Mouse (Mus musculus) hindbrain, embryonic 10.5 days (tissue): ENCODE measurements around the gene Lrrc26. TPM values are rescaled to one million over a fixed set of nuclear protein-coding genes. Genes with fewer than 3 reads are reported as not detected.

Experiments
- DNase-seq: peaks from one replicate; pipeline ENCODE4 v3.0.0-alpha.2; 2017; ENCODE audit warnings: low spot score
- H3K27ac ChIP-seq: fragments of 300-500 bp; sonication (generic); 2 replicates; pipeline ENCODE4 v1.5.1; 2016; ENCODE audit warnings: mild to moderate bottlenecking, moderate library complexity
- H3K27me3 ChIP-seq: fragments of 300-500 bp; sonication (generic); 2 replicates; pipeline ENCODE4 v1.6.1; 2016; ENCODE audit warnings: mild to moderate bottlenecking; ENCODE audit not compliant: poor library complexity, insufficient read depth, severe bottlenecking
- H3K36me3 ChIP-seq: fragments of 300-500 bp; sonication (generic); 2 replicates; pipeline ENCODE4 v1.6.1; 2016; ENCODE audit warnings: mild to moderate bottlenecking, moderate library complexity
- H3K4me1 ChIP-seq: fragments of 300-500 bp; sonication (generic); replicated peaks from 2 replicates; pipeline ENCODE4 v1.6.1; 2016; ENCODE audit warnings: mild to moderate bottlenecking
- H3K4me3 ChIP-seq: fragments of 300-500 bp; sonication (generic); 2 replicates; pipeline ENCODE4 v1.5.1; 2016; ENCODE audit warnings: mild to moderate bottlenecking, moderate library complexity
- H3K9me3 ChIP-seq: fragments of 300-500 bp; sonication (generic); 2 replicates; pipeline ENCODE4 v1.6.1; 2016; ENCODE audit warnings: mild to moderate bottlenecking, moderate library complexity
- WGBS: fragments of 180-500 bp; shearing (Covaris S2); methylation state at CpG from one replicate; pipeline ENCODE4 v1.1.7; 2016; 5-methylcytosine and 5-hydroxymethylcytosine counted together
- polyA plus RNA-seq: library from polyadenylated mRNA; unstranded; fragments of >200 nt; fragmentation: Nextera tagmentation; extraction: Ambion mirVana; gene quantifications from 2 replicates; pipeline ENCODE4 v1.2.1, GENCODE M21; 2016

Gene Lrrc26
- polyA plus RNA-seq, 1 experiment from 2014 or later, result not detected

DNA sequence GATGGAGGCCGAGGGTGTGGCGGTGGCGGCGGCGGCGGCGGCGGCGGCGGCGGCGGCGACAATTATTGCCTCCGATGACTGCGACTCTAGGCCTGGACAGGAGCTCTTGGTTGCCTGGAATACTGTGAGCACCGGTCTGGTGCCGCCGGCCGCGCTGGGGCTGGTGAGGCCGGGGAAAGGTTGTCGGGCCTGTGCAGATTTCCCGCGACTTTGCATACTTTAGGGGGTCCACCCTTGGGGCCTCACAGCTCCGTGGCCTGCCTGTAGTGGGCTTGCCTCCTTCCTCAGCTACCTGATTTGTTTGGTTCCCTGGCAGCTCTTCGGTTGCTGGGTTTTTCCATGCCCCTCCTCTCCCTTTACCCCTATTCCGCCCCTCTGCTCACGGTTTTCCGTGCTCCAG, 17.2 kb upstream of the Lrrc26 start:
- Histone ChIP-seq H3K4me3 (peak overlapping the region; percentile 91), H3K27me3 (no peaks in the 10 kb centered on the region), H3K9me3 (no peaks in the 10 kb centered on the region), H3K4me1 (peaks cover 36% of the 10 kb centered on the region), H3K27ac (peak overlapping the region; percentile 91), H3K36me3 (peaks cover 80% of the 10 kb centered on the region)
- no peak for DNase-seq
- under 1% methylated on average over 29 of the region's 29 CpGs for WGBS

DNA sequence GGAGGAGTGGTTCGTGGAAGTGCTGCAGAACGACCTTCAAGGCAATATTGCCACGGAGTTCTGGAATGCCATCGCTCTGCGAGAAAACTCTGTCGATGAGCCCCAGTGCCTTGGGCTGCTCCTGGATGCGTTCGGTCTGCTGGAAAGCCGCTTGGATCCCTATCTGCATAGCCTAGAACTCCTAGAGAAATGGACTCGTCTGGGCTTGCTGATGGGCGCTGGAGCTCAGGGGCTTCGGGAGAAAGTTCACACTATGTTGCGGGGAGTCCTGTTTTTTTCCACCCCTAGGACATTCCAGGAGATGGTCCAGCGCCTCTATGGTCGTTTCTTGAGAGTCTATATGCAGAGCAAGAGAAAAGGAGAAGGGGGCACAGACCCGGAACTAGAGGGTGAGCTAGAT, 16.7 kb upstream of the Lrrc26 start:
- Histone ChIP-seq H3K36me3 (peaks cover 81% of the 10 kb centered on the region), H3K27me3 (no peaks in the 10 kb centered on the region), H3K4me3 (peak overlapping the region; percentile 91), H3K27ac (peak overlapping the region; percentile 91), H3K9me3 (no peaks in the 10 kb centered on the region), H3K4me1 (peaks cover 34% of the 10 kb centered on the region)
- 40% methylated on average over 16 of the region's 16 CpGs for WGBS
- DNase-seq, result no peak

DNA sequence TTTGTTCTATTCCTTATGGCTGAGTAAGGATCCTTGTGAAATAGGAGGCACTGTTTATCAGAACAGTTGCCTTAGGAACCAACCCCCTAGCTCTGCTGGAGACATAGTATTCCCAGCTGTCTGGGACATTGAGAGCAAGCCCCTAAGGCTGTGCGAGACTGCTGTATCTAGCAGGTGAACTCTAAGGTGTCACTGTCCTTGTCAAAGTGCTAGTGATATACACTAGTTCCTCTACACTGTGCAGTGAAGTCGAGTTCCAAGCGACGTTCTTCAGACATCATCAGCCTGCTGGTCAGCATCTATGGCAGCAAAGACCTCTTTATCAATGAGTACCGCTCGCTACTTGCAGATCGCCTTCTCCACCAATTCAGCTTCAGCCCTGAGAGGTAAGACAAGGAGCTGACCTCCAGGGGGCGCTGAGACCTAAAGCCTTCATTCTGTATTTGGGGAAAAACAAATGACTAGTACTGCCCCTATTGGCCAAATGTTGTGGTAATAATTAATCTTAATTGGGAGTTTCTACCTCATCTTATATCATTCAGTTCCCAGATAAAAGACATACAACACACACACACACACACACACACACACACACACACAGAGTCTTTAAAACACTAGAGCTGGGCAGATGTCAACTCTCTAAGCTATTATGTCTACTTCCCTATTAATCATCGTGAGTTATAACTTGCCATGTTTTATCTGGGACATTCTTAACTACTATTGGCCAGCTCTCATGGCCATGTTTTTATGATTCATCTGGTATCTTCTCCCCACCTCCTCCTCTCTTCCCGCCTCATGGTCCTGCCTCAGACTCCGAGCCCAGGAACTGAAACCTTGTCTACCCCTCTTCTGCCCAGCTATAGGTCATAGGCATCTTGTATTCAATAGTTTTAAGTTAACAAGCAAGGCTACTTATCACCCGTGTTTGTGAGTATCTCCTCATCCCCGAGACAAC, 10.5 kb upstream of the Lrrc26 start:
- H3K36me3 ChIP-seq, result peaks cover 100% of the 10 kb centered on the region
- WGBS, result 63% methylated on average over 13 of the region's 13 CpGs
- peak; percentile 81 for DNase-seq
- no peak overlapping the region for H3K4me3 ChIP-seq
- H3K27ac ChIP-seq, result no peak overlapping the region
- H3K9me3 ChIP-seq, result no peaks in the 10 kb centered on the region
- H3K27me3 ChIP-seq, result no peaks in the 10 kb centered on the region
- peaks cover 2% of the 10 kb centered on the region; the same call in 1 of the 2 replicates for H3K4me1 ChIP-seq

DNA sequence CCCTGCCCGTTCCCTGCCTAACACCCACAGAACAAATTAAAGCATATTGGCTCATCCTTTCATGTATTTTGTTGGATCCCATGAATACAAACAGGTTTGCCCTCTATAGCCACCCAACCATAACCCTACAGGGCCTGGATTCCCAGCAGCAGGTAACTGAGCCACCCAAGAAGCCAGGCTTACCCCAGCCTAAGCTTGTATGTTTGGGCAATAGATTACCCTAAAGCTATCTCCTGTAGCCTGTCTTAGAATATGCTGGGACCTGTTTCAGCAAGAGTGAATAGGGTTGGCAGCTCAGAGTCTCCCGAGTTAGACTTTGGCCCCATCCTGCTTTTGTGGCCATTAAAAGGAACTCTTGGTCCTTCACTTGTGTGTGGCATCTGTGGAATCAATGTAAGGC, 4.2 kb upstream of the Lrrc26 start:
- Histone ChIP-seq H3K9me3 (no peaks in the 10 kb centered on the region), H3K4me3 (no peak overlapping the region), H3K27ac (no peak overlapping the region), H3K4me1 (peaks cover 9% of the 10 kb centered on the region), H3K27me3 (peaks cover 36% of the 10 kb centered on the region), H3K36me3 (peaks cover 59% of the 10 kb centered on the region)
- WGBS, result 92% methylated on average over 2 of the region's 2 CpGs
- no peak for DNase-seq

DNA sequence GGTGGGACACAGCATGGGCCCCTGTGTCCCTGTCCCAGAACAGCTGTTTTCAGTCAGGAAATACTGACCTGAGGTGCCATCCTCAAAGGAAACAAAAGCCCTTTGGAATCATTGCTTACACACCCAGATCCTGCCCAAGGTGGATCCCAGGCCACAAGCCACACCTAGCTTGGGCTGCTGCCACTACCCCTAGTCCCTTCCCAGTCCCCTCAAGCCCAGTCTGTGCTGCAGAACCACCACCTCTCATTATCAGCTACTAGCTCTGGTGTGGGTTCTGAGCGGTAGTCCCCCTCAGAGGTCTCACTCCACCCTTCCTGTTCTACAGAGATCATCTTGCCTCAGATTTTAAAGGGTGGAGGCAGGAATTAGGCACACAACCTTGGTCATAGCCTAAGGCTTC, 3.4 kb upstream of the Lrrc26 start:
- Histone ChIP-seq H3K4me1 (peaks cover 15% of the 10 kb centered on the region), H3K36me3 (peaks cover 51% of the 10 kb centered on the region), H3K27ac (no peak overlapping the region), H3K27me3 (peaks cover 44% of the 10 kb centered on the region), H3K9me3 (no peaks in the 10 kb centered on the region), H3K4me3 (no peak overlapping the region)
- DNase-seq, result no peak
- WGBS, result 88% methylated on average over 1 of the region's 1 CpGs

DNA sequence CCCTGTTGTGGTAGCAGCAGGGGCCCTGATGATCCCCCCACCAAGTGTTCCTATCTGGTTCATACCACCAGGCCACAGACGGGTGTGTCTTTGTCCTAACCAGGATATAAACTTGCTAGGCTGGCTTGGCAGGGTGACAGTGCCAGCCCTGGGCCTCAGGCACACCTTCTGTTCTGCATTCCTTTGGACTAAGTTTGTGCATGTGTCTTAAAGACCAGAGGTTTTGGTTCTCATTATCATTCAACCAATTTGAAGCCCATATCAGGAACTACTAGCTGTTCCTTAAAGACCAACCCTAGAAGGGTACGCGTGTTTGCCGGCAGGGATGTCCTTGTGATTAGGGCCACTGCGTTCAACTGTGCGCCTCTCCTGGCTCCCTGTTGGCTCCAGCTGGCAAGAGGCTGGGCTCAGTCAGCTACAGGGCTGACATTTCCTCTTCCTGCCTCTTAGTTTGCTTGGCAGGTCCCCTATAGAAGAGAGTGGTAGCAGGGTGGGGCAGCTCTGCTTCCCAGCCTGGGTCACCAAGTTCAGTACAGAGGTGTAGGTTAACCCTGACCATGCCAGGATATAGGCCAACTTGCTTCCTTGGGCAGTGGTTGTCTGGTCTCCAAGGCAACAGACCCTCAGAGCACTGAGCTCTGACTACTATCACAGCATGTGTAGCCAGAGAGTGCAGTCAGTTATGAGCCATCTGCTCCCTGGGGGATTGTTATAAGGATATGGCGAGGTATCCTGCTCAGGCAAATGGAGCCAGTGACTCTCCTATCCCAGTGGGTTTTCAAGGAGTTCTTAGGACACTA, 2.7 kb upstream of the Lrrc26 start:
- no peak overlapping the region for H3K27ac ChIP-seq
- peaks cover 22% of the 10 kb centered on the region for H3K4me1 ChIP-seq
- no peak overlapping the region for H3K4me3 ChIP-seq
- H3K27me3 ChIP-seq, result peaks cover 51% of the 10 kb centered on the region
- peaks cover 44% of the 10 kb centered on the region for H3K36me3 ChIP-seq
- no peak for DNase-seq
- no peaks in the 10 kb centered on the region for H3K9me3 ChIP-seq
- 62% methylated on average over 7 of the region's 7 CpGs for WGBS

DNA sequence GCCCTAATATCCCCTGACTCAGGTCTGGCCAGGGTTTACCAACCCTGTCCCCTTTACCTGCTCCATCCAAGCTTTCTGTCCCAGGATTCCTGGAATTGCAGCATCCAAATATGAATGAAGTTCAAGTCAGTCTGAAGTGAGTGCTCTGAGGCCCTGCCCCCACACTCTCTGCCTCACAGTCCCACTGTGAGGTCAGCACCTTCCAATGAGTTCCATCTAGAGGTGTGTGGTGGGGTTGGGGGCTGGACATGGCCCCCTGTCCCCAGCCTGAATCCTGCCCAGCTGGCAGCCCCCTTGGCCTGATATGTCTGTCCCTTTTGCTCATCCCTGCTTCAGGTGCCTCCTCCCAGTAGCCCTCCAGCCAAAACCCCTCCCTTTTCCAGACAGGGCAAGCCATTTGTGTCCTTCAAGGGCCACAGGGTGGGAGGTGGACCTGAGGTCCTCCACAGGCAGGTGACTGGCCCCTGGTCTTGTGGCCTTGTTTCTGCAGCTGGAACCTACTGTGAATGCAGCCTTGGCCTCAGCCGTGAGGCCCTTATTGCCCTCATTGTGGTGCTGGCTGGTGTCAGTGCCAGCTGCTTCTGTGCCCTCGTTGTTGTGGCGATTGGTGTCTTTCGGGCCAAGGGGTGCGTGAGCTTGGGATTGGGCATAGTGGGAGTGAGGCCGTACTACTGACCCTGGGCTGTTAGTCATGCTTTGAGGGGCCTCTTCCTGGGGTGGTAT, 1.6 kb upstream of the Lrrc26 start, which contains the start of gene Tmem210:
Gene Tmem210 (plus strand): TSS at position 219 of the 723 bp plus-strand sequence.
- H3K36me3 ChIP-seq, result peaks cover 34% of the 10 kb centered on the region
- H3K4me3 ChIP-seq, result no peak within 1 kb of the TSS
- DNase-seq, result no peak
- H3K9me3 ChIP-seq, result no peaks in the 10 kb centered on the region
- H3K4me1 ChIP-seq, result peaks cover 30% of the 10 kb centered on the region
- H3K27ac ChIP-seq, result no peak within 1 kb of the TSS
- peaks cover 61% of the 10 kb centered on the region for H3K27me3 ChIP-seq
- WGBS, result 85% methylated on average over 6 of the region's 6 CpGs

DNA sequence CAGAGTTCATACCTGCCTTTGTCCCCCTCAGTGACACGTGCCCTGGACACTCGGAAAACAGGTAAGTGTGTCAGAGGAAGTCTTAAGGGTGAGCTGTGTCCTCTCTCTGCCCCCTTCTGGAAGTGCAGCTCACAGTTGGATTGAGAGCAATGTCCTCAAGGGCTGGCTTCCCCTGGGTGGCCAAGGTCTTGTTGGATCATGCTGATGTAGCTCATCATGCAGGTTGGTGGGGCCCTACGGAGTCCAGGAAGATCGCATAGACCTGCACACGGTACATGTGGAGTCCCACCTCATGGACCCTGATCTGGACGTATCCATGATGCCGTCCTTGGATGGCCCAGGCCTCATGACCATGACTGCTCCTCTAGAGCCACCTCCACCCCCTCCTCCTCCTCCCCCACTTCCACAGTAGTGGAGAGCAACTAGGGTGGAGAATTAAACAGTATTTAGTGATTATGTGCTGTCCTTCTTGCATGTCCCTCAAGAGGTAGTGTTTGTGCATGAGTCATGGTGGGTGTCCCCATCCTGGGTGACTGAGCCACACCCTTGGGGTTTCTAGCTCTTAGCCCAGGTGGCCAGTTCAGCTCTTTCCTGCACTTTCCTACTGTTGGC, 875 bp upstream of the Lrrc26 start:
- Histone ChIP-seq H3K4me1 (peaks cover 30% of the 10 kb centered on the region), H3K4me3 (no peak overlapping the region)
- 87% methylated on average over 7 of the region's 7 CpGs for WGBS

DNA sequence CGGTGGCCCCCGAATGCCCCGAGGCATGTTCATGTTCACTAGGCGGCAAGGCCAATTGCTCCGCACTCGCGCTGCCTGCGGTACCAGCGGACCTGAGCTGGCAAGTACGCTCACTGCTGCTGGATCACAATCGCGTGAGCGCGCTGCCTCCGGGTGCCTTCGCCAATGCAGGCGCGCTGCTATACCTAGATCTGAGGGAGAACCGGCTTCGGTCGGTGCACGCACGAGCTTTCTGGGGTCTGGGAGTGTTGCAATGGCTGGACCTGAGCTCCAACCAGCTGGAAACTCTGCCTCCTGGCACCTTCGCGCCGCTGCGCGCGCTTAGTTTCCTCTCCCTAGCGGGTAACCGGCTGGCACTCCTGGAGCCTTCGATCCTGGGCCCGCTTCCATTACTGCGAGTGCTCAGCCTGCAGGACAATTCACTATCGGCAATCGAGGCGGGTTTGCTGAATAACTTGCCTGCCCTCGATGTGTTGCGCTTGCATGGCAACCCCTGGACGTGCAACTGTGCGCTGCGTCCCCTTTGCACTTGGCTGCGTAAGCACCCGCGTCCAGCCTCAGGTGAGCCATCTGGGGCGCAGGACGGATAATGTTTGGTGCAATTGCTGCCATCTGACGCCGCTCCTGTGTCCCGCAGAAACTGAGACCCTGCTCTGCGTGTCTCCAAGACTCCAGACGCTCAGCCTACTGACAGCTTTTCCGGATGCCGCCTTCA, 543 bp downstream of the Lrrc26 start:
- peak; percentile 18 for DNase-seq
- peaks cover 81% of the 10 kb centered on the region for H3K27me3 ChIP-seq
- no peaks in the 10 kb centered on the region for H3K9me3 ChIP-seq
- no peak overlapping the region for H3K27ac ChIP-seq
- H3K4me1 ChIP-seq, result peaks cover 30% of the 10 kb centered on the region
- 2% methylated on average over 54 of the region's 54 CpGs for WGBS
- H3K4me3 ChIP-seq, result peak overlapping the region; percentile 29
- peaks cover 12% of the 10 kb centered on the region for H3K36me3 ChIP-seq

More for the DNA sequence above, 875 bp upstream of the Lrrc26 start:
- H3K27me3 ChIP-seq, result peaks cover 69% of the 10 kb centered on the region
- no peak for DNase-seq
- H3K27ac ChIP-seq, result no peak overlapping the region
- H3K9me3 ChIP-seq, result no peaks in the 10 kb centered on the region
- peaks cover 26% of the 10 kb centered on the region for H3K36me3 ChIP-seq

DNA sequence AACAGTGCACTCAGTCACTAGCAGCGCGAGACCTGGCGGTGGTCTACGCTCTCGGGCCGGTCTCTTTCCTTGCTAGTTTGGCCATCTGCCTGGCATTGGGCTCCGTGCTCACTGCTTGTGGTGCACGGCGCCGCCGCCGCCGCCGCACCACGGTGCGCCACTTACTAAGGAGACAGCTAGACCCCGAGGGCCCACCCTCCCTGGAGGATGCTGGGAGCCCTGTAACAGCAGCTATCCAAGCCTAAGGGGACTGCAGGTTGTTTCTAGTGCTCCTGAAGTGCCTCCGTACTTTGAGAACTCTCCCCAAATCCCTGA, 1.1 kb downstream of the Lrrc26 start:
- WGBS, result under 1% methylated on average over 18 of the region's 18 CpGs
- Histone ChIP-seq H3K9me3 (no peaks in the 10 kb centered on the region), H3K27me3 (peaks cover 86% of the 10 kb centered on the region), H3K4me1 (peaks cover 30% of the 10 kb centered on the region), H3K36me3 (peaks cover 7% of the 10 kb centered on the region), H3K27ac (no peak overlapping the region), H3K4me3 (peak overlapping the region; percentile 29)
- peak; percentile 16 for DNase-seq

DNA sequence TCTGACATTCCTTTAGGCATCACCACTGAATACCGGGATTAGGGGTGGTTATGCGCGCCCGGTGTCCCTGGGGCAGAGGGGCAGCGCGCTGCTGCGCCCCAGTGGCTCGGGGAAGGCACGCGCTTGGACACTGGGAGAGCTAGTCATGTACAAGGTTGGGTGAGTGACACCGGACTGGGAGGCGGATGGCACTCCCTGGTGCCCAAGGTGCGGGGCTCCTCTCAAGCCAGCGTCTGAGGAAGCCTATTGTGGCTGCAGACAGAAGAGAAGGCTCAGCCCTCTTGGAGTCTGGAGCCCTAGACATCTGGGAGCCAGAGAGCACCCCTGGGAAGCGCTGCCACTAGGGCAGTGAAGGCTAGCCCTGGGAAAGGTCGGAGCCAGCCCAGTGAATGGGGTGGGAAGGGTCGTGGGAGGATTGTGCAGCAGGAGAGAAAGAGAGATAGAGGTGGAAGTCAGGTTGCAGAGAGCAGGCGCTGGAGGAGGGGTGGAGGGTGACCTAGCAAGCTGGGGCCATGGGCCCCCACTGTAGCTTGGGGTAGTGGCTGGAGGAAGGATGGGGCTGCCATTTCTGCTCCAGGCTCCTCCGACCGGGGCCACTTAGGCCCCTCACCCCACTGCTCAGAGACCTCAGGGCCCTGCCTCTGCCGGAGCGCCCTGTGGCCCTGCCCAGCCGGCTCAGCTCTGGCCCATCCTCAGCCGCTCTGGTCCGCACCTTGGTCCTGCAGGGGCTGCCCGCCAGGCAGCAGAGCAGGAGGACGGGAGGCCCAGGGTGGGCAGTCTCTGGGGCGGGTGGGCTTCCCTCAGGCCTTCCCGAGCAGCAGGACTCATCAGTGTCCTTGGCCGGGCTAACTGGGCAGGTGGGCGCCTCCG, 1.7 kb downstream of the Lrrc26 start:
- WGBS, result 6% methylated on average over 32 of the region's 32 CpGs
- Histone ChIP-seq H3K4me1 (peaks cover 30% of the 10 kb centered on the region), H3K36me3 (peaks cover under 1% of the 10 kb centered on the region; the same call in 1 of the 2 replicates), H3K27me3 (peaks cover 92% of the 10 kb centered on the region), H3K4me3 (peak overlapping the region; percentile 43), H3K27ac (no peak overlapping the region), H3K9me3 (no peaks in the 10 kb centered on the region)
- peak; percentile 18 for DNase-seq
